Mouse (Mus musculus): ENCODE results near the gene Gm21800. TPM values are rescaled to one million over a fixed set of nuclear protein-coding genes. Genes with fewer than 3 reads are reported as not detected.
"Not testable (repeated sequence)": the region's sequence is repeated elsewhere in the genome, so short reads cannot be mapped to it uniquely, and the experiment has no call there.

Gm21800 gene
- not detected in 2 replicates for polyA plus RNA-seq (2012; rRNA removed)

GRCm38 (mm10) chrY:41406198-41406597, at the start of gene Gm21800:
TSS of gene Gm21800 (plus strand) at chrY:41406498.
- H3K27ac ChIP-seq (ENCODE audit: insufficient read depth, low read length); H3K27me3 ChIP-seq (ENCODE audit: control insufficient read depth, insufficient read depth, low read length); H3K4me3 ChIP-seq (replicated peaks; ENCODE audit: insufficient read depth, low read depth, low read length); DNase-seq; H3K4me1 ChIP-seq (ENCODE audit: control insufficient read depth, insufficient read depth, low read length): not testable (repeated sequence)
- 30% methylated on average over 1 of the region's 3 CpGs for WGBS

Data from cerebellum, adult 2 months (tissue).